Mouse (Mus musculus) heart, adult 2 months (tissue): ENCODE data around the gene Eml3.

ENCODE experiments used
- CTCF ChIP-seq: fragments of 200-600 bp; IDR thresholded peaks from 2 replicates; pipeline ENCODE4 v1.8.1; 2022; ENCODE audit warnings: antibody characterized with exemption, mild to moderate bottlenecking, moderate library complexity
- POLR2A ChIP-seq: fragments of 200-500 bp; IDR thresholded peaks from 2 replicates; pipeline ENCODE4 v1.6.1; 2011; ENCODE audit warnings: mild to moderate bottlenecking, low read depth, low read length, control low read depth; ENCODE audit not compliant: insufficient read depth

DNA sequence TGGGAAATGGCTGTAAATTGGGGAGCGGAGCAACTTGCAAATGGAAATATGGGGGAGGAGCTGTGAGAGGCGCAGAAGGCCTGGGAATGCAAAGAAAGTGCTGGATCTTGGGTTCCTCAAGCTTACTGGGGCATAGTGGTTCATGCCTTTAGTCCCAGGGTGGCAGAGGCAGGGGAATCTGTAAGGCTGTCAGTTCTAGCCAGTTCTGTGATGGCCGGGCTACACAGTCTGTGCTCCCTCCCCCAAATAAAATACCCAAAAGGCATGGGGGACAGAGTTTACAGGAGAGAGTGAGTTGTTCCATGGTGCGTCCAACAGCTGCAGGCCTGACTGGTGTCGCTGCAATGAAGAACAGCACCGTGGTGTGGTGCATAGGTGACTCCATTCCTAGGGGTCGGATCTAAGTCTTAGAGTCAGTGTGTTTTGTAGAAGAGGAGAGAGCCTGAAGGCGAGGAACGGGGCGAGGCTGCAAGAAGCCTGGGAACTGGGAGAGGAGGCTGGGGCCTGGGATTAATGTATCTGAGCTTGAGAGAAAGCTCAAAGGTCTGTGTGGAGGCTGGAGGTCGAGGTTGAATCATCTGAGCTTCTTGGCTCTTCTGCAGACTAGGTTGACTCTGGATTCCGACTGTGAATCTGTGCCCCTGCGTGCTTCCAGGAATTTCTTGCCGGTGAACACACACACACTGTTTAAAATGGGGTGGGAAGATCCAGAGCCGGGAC, 59.2 kb downstream of the Eml3 start:
- TF ChIP-seq POLR2A (no peak), CTCF (no peak)
